Mouse (Mus musculus): ENCODE measurements at regions not wholly inside any gene's neighbourhood (a gene's known extent, or its start where the extent isn't known, plus 50 kb on each side); places are given as distances from the start of the nearest gene placed in this dataset.
A peak's percentile ranks its signal among the peaks of the same experiment; 100 is the strongest.
"Not testable (repeated sequence)": the region's sequence is repeated elsewhere in the genome, so short reads cannot be mapped to it uniquely, and the experiment has no call there.

DNA sequence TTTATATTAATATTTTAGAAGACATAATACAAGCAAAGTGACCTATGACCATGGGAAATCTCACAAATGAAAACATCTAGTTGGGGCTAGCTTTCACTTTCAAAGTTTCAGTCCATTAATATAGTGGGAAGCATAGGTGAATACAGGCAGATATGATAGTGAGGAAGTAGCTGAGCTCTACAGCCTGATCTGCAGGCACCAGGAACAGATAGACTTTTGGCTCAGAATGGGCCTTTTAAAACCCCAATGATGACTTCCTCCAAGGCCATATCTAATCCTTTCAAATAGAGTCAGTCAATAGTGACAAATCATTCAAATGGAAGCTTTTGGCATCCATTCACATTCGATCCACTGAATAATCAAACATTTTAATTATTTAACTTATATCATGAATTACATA lies 581.6 kb upstream of the Pcdh17 start:
- no peak for DNase-seq

DNA sequence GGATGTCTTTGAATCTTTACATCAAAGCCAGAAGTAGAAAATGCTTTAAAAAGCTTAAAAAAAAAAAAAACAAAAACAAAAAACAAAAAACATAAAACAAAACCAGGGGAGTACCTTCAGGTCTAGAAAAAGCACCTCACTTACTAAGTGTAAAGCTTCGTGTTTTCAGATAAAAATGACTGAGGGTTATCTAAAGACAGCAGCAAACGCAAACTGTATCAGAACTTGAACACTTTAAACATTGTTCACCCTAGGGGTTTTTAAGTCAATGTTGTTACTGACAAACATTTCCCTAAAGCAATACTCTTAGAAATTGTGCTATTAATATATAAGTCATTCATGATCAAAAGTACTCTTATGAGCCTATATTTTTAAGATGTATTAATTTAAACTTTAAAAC lies 580.7 kb upstream of the Pcdh17 start:
- no peak for DNase-seq

DNA sequence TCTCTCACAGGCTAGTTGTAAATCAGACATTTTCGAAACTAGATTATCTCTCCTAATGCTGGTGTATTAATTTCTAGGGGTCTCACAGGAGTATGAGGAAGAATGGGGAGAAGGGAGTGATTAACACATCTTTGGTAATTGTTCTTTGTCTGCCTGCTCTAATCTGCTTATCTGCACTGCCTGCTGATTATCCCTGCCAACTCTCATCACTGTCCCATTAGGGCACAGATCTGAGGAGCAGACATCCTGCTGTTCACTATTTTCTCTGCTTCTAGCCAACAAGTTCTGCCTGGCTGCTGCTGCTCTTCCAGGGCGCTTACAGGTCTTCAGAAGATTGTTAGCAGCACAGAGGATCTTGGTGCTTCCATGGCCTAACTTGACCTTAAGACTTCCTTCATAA lies 557.0 kb upstream of the Pcdh17 start:
- no peak for DNase-seq

DNA sequence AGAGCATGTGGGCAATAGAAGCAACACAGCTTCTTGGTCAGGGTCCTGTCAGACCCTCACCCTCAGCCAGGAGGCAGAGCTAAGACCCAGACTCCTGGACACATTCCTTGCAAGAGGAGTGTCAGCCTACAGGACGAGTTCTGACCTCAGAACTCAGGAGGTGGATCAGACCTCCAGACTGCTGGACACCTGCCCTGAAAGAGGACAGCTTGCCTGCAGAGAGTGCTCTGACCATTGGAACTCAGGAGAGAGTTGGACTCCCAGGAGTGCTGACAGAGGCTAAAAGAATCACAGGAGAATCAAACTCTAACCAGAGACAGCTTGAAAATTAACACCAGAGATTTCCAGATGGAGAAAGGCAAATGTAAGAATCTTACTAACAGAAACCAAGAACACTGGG lies 542.7 kb upstream of the Pcdh17 start:
- not testable (repeated sequence) for DNase-seq

DNA sequence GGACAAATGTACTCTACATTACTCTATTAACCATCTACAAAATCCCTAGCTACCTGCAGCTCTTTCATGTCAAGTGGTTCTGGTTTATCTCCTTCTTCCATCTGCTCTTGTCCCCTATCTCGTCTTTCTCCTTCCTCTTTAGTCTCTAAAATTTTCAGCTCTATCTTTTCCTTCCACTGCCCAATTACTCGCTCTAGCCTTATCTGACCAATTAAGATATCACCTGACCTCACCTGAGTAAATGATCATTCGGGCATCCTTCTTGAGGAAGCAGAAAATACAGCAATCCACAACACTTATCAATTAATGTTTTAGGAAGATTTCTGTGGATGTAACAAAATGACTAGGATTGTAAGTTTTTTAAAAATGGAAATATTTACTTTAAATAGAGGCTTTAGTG lies 500.3 kb upstream of the Pcdh17 start:
- no peak for DNase-seq

DNA sequence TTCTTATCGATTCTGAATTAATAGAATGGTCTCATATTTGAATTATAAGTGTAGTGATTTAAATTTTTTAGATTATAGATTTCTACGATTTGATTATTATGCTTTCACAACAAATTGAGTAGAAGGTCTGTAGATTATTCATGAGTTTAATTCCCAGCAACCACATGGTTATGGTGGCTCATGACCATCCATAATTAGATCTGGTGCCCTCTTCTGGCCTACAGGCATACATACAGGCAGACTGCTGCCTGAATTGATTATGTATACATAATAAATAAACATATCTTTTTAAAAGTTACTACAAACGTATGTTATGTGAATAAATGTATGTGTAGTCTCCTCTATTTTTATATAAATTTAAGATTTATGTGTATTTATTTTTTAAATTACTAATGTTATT lies 499.2 kb upstream of the Pcdh17 start:
- DNase-seq = no peak

DNA sequence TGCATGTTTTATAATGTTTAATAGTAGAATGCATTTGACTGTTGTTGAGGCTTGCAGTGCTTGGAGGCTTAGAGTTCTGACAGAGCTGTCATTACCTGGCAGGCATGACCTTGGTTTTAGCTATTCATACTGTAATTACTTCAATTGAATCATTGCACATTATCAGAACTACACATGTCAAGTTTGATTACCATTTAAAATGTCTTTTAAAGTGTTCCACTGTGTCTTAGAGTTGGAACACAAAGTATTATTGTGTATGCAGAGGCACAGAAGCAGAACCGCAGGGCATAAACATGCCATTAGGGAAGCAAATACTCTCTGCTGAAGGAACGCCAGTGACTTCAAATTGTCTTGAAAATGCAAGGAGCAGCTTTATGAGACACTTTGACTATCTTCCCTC lies 493.7 kb upstream of the Pcdh17 start:
- DNase-seq = no peak

DNA sequence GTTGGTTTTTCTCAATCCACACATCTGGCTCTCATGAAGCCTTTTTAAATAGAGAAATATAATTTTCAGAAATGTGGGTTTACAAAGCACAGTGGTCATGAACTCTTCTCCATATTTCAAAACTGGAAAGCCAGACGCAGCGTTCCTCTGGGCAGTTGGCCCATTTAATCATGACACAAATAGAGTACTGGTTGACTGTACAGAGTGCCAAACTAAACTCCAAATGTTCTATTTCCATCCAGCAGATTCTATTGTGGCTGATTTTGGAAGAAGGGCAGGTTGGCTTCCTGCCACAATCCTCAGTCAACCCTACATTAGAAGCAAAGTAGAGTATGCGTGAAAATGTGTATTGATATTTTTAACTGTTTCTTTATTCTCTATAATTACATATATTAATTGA lies 484.3 kb upstream of the Pcdh17 start:
- peak; percentile 9 for DNase-seq

DNA sequence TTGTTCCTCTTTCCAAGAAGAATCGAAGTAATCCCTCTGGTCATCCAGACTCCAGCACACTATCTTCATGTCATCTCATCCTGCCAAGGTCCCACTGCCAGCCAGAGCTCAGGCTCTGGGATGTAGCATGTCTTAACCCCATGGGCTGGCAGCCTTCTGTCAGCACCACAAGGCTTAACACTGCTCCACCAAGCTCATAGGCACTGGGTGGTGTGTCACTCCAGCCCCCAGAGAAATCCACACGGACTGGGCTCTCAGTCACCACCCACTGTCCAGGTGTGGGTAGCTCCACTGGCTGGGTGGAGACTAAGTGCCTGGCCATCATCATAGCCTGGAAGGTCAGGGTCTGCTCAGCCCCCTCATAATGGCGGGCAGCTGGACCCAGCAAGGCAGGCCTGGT lies 459.8 kb upstream of the Pcdh17 start:
- no peak for DNase-seq
